Mouse (Mus musculus) frontal cortex, adult (tissue): Measurements from ENCODE around the gene Prkch.
"Not testable (repeated sequence)": the region's sequence is repeated elsewhere in the genome, so short reads cannot be mapped to it uniquely, and the experiment has no call there.

Experiments
- ATAC-seq: cut with Nextera tagmentation; 2 replicates; pipeline ENCODE4 v1.9.2; 2017; ENCODE audit warnings: mild to moderate bottlenecking, moderate library complexity, mixed read lengths; ENCODE audit not compliant: low TSS enrichment

Prkch gene

GRCm38 (mm10) chr12:73584610-73585240 is at the start of gene Prkch:
Gene Prkch (plus strand): TSS chr12:73584796.
- ATAC-seq, result peak; percentile 91

GRCm38 (mm10) chr12:73537499-73538138 is 47.0 kb upstream of the Prkch start:
- ATAC-seq, result no peak

DNA sequence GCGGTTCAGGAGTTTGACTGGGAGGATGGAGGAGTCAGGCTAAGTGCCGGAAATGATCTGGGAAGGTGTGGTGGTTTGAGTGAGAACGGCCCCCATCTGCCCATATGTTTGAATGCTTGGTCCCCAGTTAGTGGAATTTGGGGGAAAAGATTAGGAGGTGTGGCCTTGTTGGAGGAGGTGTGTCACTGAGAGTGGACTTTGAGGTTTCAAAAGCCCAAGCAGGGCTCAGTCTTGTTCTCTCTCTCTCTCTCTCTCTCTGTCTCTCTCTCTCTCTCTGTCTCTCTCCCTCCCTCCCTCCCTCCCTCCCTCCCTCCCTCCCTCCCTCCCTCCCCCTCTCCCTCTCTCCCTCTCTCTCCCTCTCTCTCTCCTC is 46.5 kb upstream of the Prkch start:
- ATAC-seq, result not testable (repeated sequence)

DNA sequence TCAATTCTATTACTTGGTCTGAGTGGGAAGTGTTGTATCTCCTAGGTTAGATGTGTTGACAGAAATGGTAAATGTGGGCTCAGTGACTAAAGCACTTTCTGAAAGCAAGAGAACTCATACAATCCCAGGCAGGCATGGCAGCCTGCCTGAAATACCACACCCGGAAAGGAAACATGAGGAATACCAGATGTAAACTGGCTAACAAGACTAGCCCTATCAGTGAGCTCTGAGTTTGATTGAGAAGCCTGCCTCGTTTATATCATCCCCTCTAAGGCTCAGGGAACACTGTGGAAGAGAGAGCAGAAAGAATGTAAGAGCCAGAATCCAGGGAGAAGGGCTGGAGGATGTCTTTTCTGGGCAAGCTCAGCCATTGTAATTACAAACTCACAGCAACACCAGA is 45.4 kb upstream of the Prkch start:
- no peak for ATAC-seq

DNA sequence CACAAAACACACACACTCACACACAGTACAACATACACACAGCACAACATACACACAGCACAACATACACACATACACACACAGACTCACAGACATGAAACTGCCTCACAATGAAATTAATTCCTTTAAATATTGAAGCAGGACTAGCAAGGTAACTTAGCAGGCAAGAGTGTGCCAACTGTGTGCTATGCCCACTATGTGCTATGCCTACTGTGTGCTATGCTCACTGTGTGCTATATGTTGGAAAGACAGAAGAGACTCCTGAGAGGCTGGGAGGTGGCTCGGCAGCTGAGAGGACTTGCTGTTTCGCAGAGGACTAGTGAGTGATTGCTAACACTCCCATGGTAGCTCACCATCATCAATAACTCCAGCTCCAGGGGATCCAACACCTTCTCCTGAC is 44.2 kb upstream of the Prkch start:
- ATAC-seq, result no peak

DNA sequence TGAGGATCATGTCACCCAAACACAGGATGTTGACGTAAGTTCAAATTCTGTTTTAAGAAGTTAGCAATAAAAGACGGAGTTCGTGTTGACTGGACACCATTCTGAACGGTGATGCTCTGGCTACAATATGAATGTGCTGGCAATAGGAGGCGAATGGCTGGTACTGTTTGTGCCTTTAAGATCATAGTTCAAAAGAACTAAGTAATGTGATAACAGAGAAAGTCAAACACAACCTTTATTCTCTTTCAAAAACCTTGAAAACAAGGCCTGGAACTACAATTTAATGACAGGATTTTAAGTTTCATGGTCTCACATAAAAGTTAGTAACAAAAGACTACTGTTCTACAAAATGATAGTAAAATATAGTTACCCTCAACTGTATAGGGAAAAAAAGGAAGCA is 41.4 kb upstream of the Prkch start:
- no peak for ATAC-seq

DNA sequence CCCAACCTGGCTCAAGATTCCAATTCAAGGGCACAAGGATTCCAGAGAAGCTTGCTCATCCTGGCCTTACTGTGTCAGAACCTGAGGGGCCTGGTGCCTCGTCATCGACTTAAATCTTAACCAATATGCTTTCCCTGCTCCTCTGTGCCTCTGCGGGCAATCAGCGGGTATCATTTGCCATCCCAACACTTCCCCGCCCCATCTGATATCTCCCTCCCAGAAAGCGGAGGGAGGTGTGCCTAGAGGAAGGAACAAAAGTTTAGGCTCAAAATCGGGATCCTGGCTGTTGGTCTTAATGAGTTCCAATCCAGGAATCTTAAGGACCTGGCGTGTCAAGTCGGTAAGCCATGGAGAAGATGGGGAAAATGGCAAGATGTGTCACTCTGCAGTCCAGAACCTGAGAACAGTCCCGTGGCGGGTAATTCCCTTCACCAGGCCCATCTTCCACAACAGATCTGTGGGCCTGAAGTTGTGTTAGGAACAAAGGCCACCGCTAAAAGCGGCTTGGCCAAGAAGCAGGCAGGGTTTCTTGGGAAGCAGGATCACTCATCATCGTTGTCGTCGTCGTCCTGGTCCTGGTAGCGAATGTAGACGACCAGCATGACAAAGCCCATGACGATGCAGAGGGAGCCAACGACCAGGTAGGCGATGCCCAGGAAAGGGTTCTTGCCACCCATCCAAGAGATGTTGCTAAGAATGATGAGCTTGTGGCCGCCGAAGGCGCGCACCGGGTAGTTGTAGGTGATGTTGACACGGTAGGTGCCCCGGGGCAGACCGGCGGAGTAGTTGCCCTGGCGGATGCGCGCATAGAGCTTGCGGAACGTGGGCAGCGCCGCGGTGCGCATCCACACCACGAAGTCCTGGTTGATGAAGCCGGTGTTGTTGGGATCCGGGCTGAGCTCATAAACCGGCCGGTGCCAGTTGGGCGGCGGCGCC is 39.6 kb upstream of the Prkch start:
- ATAC-seq, result no peak

DNA sequence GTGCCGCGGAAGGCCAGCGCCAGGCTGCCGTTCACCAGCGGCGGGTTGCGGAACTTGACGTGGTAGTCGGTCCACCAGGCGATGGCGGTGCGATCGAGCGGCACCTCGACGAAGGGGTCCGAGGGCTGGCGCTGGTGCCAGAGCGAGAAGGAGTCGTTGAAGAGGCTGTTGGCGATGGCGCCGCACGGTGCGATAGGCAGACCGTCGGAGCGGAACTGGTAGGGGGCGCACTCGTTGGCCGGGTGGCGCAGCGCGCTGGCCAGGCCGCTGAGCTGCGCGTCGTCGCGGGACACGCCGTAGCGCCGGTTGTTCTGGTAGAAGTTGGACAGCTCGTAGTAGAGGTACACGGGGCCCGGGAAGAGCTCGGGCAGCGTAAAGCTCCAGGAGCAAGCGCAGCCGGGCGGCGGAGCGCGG is 38.9 kb upstream of the Prkch start:
- ATAC-seq, result no peak

DNA sequence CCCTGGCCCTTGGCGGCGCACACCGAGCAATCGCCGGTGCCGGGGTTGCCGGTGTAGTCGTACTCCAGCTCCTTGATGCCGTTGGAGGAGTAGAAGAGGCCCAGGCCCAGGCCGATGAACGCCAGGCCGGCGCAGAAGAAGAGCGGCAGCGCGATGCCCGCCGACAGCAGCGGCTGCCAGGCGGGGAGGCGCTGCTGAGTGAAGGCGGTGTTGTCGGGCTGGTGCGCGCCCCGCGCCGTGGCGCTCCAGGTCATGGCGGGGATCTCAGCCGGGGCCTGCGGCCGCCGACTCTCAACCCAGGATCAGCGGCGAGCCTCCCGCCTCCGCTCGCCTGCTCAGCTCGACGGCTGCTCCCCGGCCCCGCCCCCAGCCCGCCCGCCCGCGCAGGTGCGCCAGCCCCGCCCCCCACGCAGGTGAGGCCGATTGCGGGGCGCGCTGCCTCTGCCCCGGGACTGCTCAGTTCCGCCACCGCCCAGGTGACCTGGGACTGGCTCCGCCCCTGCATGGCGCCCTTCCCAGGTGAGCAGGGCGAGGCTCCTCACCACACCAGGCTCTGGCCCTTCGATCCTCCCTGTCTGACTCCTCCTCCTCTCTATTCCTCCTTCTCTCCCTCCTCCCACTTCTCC is 38.4 kb upstream of the Prkch start, which contains the start of gene Tmem30b:
Gene Tmem30b (minus strand): TSS at position 307 of the 626 bp plus-strand sequence.
- ATAC-seq, result no peak

DNA sequence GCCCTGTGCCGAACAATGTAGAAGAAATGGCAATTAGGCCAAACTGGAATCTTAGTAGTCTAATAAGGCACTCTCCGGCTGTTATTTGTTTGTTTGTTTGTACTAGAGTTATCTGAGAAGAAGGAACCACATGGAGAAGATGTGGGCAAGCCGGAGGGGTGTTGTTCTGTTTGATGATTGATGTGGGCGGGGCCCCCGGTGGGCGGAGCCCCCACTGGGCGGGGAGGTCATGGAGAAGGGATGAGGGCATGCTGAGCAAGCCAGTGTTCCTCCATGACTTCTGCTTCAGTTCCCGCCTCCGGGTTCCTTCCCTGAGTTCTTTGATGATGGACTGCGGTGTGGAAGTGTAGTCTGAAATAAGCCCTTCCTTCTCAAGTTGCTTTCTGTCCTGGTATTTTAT is 37.0 kb upstream of the Prkch start:
- ATAC-seq, result no peak

DNA sequence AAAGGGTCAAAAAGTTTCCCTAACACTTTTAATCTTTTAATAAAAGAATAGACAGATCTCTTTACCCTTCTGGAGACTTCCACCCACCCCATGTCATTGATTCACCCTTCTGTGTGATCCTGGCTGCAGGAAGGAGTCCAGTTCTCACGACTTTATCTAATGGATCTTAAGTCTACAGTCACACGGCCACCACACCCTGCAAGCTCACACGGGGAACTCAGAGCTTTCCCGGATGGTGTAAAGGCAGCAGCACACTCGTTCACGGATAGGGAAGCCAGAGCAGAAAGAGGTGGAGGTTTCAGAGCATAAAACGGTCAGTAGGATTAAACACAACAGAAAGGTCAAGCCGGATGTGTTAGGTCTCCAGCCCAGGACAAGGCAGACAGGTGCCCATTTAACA is 36.3 kb upstream of the Prkch start:
- ATAC-seq, result no peak

- ATAC-seq, result 0 out of 2 replicates have a peak, but pooled peaks have one; percentile 39
Observed at GRCm38 (mm10) chr12:73554155-73554554, 30.4 kb upstream of the Prkch start.

DNA sequence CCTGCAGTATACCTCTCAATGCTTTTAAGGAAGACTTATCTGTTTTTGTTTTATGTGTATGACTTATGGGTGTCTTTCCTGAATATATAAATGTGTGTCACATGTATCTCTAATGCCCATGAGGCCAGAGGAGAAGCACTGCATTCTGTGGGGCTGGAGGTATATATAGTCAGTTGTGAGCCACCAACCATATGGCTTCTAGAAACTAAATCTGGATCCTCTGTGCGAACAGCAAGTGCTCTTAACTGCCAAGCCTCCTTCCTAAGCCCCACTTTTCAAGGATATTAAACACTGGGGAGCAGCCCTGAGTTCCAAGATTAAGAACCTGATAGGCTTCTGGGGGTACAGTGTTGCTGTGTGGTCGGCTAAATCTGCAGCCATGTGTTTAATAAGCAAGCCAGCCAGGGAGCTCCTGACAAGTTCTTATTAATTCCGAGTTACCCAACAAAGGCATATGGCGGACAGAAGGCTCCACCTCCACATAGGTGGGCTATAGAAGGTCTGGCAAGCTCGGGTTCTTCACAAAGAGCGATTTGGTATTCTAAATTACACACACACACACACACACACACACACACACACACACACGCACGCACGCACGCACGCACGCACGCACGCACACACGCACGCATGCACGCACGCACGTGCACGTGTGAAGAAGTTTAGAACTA is 25.9 kb upstream of the Prkch start:
- ATAC-seq, result peak; percentile 89

- ATAC-seq, result no peak
Observed at GRCm38 (mm10) chr12:73560091-73560490, 24.5 kb upstream of the Prkch start.

DNA sequence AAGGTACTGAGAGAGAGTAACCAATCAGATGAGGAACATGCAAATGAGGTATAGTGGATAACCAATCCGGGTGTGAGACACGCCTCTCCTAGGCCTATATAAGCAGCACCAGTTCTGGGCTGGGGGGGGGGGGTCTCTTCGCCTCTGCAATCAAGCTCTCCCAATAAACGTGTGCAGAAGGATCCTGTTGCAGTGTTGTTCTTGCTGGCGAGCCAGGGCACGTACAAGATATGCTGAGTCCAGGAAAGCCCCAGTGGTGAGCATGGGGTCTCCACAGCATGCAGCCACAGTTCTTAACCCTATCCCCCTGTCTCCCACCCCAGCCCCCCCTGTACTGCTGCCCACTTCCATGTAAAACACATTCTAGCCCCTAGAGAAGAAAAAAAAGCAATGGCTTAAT is 21.5 kb upstream of the Prkch start:
- not testable (repeated sequence) for ATAC-seq

DNA sequence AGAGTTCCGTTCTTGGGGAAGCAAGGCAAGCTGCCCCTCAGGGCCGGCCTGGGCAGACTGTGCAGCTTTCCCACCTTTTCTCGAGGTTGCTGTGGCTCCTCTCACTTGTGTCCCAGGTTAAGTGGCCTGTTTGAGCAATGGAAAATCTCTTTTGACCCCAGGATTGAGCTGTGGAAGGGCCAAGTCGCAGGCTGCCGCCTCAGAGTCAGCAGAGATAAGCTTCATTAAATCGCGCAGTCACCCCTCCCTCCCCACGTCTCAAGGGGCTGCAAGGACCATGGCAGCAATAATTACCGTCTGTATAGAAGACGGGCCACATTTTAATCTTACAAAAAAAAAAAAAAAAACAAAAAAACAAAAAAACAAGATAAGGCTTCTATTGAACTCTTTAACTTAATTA is 20.4 kb upstream of the Prkch start:
- ATAC-seq, result no peak

DNA sequence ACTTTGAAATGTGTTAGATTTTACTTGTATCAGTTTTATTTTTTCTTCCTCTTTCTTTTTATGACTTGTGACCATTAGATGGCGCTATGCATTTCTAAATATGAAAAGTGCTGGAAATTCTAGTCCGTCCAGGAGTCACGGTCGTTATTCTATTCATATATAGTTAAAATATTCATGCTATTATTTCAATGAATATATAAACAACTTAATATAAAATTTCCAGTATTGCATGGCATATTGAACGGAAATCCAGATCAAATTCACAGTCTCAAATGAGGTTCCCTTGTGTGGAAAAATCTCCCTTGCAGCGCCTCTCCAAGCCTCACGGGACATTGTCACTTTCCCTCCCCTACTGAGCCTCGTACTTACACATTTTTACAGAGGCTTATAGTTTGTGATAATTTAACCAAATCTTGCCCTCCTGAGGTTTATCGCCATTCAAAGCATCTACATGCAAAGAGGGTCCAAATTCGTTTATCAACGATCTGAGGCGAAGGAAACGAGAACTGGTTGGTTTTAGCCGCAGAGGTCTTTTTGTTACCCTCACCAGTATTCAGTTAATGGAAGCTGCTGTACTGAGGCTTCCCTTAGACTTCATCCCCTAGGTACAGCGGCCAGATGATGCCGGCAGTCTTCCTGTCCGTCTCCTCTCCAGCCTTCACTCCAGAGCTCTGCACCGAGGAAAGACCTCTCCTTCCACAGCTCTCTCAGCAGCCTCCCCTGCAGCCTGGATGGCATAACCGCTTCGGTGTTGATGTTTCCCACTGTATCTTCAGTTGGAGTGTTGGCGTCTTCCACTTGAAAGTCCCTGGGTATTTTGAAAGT is 19.6 kb upstream of the Prkch start:
- peak; percentile 97 for ATAC-seq

DNA sequence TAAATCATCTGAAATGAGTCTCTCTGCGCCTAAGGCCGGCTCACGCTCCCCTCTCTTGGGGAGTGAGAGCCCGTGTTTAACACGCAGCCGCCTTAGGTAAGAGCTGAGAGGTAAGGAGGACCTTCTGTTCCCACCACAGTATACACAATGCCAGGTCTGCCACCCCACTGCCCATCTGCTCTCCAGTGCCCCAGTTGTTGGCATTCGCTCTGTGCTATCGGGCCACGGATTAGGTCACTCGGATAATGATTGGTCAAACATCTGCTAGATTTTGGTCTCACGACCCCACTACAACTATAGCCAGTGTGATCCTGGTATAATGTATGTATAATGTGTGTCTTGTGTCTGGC is 19.0 kb upstream of the Prkch start:
- no peak; the same call in 1 of the 2 replicates for ATAC-seq

GRCm38 (mm10) chr12:73574632-73575031 is 10.0 kb upstream of the Prkch start:
- ATAC-seq, result no peak

- ATAC-seq, result no peak
Observed at GRCm38 (mm10) chr12:73578141-73578540, 6.5 kb upstream of the Prkch start.

DNA sequence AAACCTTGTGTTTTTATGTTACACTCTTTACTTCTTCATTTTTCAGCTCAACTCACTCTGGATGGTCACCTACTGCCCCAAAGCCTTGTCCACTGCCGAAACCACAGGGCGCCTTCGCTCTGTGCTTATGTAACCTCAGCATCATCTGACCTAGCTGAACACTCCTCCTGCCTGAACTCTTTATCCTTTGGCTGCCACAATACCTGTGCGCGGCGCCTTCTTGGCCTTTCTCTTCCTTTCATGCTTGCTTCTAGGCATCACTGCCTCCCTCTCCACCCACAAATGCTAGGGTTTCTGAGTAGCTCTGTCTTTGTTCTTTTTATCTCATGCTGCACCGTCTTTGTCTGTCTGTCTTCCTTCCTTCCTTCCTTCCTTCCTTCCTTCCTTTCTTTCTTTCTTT is 3.8 kb upstream of the Prkch start:
- ATAC-seq, result no peak
